Mouse (Mus musculus) layer of hippocampus, adult 9-10 months (tissue): ENCODE data around the gene Prkcd.

Source experiments
- DNase-seq: peaks from one replicate; pipeline ENCODE4 v3.0.0; 2022; ENCODE audit warnings: low spot score

Gene Prkcd

DNA sequence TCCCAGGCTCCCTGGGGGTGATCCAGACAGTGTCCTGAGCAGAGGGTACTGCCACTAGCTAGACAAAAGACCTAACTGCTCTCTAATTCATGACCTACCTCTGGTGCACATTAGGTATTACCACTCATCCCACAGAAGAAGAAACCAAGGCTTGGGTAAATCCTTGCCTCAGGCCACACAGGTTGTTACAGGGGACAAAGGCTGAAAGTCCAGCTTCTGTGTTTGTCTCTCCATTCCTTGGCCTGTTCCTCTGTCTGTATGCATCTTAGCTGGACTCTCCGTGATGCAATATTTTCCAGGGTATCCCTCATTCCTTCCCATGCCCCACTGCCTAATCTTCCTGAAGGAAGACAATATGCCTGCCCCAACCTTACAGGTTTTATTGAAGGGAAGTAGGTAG lies 8.4 kb upstream of the Prkcd start:
- no peak for DNase-seq

DNA sequence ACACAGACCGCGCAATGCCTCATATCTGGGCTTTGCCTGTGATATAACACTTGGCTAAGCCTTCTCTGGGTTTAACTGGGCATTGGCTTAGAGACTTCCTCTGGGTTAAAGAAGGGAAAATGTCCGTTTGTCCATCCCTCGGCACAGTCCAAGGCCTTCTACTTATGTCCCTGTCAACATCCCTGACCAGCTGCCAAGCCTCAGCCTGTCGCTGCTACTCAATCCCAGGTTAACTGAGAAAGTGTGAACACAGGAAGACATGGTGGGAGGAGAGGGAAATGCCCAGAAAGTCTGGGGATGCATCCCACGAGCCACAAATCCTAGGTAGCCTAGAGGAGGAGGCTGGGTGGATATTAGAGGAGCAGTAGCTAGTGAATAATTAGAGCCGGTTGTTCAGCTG lies 7.7 kb upstream of the Prkcd start:
- no peak for DNase-seq

DNA sequence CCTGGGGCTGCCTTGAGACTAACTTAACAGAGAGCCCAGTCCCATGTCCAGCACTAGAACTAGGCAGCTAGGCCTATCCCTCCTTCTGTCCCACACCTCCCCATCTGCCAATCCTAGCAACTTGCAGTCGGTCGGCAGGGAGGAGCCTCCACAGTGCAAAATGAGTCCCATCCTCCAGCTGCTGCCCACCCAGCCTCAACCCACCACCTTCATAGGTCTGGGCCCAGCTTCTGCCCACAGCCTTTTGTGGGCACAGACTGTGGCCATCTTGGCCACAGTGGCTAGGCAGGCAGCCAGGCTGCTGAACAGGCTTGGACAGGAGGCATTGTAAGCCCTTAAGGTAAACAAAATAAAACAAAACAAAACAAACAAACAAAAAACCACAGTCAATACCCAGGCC lies 5.8 kb upstream of the Prkcd start:
- no peak for DNase-seq

DNA sequence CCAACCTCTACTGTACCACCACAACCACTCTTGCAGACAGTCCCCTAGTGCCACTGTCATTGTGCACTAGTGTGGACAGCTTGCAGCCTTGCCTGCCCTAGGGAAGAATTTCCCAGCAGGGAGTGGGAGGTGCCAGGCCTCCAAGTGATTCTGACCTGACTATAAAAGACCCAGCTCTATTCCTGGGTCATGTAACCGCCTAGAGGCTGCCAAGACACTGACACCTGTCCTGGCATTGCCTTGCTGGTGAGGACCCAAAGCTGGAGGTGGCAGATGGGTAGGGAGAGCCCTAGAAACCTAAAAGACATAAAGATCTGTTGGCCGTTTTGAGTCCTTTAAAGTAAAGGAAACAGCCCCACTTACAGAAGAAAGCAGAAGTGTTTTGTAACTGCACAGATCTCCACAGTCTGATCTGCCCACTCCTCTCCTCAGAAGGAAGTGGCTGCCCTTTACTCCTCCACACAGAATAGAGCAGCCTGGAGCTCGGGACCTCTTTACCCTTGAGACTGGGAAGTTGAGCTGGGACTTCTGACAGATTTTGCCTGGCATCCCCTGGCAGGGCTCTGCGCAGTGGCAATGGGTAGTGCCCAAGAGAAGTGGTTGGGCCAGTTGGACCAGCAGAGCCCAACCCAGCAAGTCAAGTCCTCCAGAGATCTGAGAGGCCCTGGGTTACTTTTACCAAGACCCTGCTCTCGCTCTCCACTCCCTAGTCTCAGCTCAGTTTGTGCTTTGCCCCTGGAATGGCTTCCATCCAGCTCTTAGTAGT lies 5.0 kb upstream of the Prkcd start:
- DNase-seq, result no peak

DNA sequence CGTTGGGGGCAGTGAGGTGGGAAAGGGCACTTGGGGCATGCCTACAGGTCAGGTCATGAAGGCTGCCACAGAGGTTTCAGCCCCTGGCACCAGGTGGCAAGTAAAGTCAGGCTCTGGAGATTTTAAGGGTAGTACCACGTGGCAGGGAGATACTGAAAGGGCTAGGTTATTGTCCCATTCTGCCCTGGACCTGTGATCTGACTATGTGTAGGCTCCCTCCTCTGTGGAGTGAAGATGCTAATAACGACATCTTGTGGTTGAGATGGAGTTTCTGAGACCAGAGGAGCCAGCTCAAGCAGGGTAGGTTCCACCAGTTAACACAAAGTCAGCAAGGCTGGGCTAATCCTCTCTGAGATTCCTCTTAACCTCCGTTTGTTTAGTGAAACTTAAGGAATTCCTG lies 3.8 kb upstream of the Prkcd start:
- DNase-seq, result no peak

DNA sequence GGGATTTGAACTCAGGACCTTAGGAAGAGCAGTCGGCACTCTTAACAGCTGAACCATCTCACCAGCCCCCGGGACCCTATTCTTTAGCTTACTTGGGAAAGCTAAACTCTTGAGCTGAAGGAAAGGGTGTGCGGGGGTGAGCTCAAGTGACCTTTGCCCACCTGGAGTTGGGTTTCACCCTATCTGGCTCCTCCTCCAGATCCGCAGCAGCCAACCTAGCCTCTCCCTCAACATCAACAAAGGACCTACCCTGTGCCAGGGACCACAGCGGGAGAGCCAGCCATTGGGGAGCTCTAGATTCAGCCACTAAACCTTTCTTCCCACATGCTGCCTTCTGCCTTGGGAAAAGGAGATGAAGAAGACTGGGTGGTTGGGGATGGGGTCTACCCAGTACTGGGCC lies 2.2 kb upstream of the Prkcd start:
- DNase-seq, result no peak

DNA sequence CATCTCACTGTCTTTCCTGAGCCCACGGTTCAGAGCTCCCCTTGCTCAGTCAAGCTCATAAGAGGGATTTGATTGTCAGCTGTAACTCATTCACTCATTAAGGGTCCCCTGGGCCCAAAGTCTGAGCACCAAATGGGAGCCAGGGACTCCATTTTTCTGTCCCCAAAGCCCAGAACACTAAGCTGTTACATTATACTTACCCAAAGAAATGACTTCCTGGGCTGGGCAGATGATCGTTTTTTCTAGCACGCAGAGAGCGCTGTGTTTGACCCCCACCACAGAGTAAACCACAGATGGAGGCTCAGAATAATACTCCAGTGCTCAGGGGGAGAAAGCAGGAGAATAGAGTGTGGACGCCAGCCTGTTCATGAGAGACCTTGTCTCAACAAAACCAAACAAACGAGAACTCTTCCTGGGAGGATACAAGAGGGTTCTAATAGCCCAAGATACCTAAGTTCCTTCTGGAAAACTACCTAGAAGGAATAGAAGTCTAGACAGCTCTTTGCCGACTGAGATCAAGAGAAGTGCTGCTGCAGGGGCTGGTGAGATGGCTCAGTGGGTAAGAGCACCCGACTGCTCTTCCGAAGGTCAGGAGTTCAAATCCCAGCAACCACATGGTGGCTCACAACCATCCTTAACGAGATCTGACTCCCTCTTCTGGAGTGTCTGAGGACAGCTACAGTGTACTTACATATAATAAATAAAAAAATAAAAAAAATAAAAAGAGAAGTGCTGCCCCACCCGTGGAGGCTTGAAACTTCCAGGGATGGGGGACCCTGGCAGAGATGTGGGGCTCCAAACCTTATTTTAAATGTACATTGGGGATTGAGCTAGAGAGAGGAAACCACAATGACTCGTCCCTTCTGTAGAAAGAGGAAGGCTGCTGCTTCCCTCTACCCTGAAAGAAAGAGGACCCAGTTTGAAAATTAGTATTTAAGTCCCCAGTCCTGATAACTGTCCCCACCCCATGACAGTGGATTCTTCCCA lies 1.0 kb upstream of the Prkcd start:
- DNase-seq, result no peak

DNA sequence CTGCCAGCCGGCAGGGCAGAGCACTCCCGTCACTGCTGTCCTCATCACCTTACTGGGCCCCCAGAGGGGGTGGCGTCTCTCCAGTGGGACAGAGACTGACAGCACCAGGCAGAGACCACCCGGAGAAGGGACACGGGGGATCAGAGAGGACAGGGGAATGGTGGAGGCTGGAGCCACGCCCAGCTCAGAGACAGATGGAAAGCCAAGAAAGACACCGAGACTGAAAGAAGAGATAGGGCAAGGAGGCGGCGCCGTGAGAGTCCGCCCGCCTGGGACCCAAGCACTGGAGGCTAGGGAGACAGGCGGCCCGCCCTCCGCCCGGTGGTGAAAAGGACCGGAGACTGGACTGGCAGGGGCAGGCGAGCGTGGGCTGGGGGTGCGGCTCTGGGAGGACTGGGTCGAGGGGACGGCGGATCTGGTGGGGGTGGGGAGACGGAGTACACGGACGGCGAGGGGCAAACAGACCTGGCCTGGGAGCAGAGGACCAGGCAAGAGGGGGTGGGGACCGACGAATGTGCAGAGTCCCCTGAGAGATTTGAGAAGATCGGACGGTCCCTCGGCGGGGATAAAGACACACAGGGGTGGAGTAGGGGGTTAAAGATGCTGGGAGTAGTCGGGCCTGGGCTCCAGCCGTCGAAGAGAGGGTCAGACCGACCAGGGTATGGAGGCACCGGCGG lies 741 bp downstream of the Prkcd start:
- no peak for DNase-seq

DNA sequence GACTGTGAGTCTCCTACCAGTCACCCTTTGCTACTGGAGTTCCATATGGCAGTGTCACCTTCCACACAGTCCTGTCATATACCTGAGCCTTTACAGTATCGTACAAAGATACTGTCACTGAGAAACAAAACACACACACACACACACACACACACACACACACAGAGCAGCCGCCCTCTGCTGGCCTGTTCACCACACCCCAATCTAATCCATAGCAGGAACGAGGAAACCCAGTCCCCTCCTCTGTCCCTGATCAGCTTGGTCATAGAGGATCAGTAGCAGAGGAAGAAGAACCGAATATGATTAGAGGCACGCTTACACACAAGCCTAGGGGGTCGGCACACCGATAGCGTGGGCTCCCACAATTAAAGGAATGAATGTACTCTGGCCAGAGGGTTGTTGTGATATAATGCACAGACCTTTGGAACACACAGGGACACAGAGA lies 1.7 kb downstream of the Prkcd start:
- DNase-seq, result no peak

DNA sequence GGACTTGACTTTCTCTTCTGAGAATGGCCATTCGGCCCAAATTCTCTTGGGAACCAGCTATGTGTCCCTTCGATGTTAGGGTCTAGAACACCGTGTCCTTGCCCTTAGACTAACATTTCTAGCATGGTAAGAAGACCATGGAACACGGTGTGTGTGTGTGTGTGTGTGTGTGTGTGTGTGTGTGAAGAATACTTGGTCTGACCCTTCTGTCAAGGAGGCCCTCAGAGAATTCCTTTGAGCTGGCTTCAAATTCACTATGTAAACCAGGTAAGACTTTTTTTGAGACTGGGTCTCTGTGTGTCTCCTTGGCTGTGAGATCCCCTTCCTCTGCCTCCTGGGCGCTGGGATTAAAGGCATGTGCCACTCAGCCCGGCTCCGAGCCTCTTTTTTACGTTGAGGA lies 3.5 kb downstream of the Prkcd start:
- DNase-seq, result no peak

DNA sequence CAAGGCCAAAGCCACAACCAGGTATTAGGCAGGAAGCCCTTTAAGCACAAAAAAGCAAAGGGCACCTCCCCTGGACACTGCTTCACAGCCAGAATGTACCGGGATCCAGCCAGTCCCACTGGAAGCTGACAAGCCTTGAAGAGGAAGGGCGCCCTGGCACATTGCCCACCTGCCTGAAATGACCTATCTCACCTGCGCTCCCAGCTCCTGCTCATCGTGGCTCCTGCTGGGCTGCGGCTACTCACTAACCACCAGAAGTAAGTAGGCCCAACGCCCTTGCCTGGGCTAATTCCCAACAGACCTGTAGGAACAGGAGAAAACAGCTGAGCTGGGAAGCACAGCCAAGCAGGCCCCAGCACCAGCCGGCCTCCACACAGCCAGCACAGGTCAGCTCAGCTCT lies 3.9 kb downstream of the Prkcd start:
- no peak for DNase-seq

DNA sequence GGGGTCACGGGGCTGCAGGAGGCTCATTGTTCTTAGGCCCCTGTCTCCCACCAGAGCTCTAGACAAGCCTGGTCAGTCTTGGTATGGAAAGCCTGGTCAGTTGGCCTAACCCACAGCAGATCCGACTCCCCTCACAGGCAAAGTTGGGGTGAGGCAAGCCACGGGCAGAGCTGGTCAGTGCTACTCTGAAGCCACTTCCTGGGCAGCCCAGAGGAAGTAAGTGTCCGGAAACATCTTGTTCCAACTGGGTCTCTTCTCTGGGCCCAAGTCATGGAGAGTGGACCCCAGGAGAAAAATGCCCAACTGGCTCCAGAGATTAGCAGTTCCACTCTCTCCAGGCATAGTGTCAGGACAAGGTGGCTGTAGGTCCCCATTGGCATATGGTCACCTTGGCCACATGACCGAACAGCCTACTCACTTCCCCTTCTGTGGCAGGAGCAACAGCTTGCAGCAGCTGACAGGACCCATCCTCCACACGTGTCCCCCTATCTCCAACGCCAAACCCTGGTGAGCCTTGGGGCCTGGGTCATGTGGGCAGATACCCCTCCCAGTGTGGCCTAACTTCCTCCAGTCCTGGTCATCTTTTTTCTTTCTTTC lies 5.9 kb downstream of the Prkcd start:
- DNase-seq, result no peak

DNA sequence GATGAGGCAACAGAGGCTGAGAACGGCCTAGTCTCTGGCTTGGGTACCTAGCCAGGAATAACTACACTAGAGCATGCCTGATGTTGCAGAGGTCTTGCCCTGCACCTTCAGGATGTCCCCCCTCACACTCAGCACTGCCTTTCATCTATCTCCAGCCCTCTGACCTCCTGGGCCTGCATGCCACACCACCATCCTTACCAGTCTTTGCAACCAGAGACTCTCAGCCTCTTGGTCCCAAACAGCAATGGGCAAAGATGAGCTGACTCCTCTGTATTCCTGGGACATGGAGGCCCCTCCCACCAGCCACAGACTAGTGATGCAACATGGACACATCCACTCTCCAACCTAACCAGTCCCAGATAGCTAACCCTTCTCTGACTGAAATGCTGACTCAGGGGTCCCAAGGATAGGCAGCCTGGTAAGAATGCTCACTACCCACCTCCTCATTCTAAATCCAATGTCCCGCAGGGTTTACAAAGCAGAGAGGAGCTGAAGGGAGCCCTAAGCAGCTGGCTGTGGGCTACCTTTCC lies 7.2 kb downstream of the Prkcd start:
- DNase-seq, result no peak

DNA sequence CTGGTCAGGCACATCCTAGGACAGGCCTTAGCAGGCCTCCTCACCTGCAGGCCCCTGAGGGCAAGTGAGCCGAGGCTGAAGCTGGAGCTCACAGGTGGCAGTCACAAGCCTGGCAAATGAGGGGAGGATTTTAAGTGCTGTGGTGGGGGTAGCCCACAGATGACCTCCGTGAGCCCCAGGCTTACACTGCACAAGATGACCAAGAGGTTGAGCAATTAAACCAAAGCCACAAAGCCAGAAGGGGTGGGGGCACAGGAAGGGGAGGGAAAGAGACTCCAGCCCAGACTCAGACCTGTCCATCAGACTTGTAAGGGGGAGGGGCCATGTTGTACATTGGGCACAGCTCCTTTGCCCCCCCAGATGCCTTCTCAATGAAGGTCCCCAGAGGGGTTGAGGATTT lies 9.3 kb downstream of the Prkcd start:
- DNase-seq, result no peak

DNA sequence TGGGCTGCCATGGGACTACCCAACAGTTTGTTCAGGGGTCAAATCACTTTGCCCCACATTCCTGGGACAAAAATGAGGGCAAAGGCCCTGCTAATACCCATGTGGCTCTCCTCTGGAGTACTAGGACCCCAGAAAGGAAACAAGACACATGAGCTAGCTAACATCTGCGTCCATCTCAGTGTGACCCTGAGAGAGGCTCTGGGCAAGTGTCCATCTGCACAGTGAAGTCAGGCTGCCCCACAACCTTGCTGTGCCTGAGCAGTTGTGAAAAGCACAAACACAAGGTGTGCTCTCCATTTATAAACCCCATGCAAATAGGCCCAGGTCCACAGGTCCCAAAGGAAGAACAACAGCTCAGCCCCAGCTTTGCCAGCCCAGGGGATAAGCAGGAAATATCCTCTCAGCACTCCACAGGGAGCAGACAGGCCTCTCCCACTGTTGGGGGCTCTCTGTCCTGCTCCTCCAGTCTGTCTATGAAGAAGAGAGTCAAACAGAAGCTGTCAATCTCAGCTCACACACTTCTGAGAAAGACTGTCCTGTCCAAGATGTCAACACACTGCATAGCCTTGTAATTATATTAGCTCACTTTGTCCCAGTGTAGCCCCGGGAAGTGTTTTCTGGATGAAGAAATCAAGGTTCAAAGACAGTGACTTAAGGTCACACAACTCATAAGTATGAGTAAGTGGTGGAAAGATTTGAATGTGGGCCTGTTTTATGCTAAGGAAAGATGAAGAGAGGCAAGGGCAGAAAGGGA lies 12.9 kb downstream of the Prkcd start:
- no peak for DNase-seq

DNA sequence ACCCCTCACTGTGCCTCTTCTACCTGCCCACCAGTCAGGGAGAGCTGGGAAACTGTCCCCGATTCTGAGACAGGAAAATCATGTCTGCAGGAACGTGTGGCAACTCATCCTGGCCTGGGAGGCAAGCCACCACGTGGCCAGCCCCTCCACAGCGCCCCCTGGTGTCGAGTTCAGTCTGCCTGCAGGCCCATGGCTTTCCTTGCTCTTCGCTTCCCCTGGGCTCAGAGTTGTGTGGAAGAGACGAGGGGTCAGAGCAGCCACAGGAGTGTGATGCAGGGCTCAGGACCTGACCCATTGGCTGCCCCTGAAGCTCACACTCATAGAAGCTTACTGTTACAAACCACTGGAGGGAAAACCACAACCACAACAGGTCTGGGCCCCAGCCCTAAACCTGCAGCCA lies 13.5 kb downstream of the Prkcd start:
- DNase-seq, result no peak

DNA sequence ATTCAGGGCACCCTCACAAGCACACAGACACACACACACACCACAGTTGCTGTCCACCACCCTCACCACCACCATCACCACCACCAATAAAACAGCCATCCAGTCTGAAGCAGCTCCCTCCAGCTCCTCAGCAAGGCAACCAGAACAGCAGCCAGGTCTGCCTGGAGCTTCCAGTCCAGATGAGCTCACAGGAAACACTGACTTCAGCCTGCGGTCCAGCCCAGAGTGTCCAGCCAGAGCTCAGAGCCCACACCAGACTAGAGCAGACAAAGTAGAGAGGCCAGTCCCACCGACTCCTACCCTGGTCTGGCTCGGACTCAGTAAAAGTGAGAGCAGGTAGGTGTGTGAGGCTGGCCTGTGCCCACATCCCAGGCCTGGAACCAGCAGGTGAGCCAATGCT lies 15.1 kb downstream of the Prkcd start:
- no peak for DNase-seq

DNA sequence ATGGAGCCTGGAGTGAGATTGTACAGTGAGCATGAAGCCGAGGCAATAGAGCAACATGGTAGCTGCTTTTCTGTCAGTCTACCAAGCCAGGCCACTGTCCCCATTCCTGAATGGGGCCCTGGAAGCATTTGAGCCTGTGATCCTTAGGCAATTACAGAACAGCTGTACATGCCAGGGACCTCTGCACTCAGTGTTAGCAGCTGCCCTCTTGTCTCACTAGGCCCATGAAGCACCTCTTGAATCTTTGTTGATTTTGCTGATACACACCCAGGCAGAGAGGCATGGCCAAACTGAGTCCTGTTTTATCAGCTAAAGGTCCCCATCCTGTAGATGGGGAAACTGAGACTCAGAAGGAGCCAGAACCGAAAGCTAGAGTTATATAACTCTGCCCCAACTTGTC lies 15.7 kb downstream of the Prkcd start:
- DNase-seq, result no peak

DNA sequence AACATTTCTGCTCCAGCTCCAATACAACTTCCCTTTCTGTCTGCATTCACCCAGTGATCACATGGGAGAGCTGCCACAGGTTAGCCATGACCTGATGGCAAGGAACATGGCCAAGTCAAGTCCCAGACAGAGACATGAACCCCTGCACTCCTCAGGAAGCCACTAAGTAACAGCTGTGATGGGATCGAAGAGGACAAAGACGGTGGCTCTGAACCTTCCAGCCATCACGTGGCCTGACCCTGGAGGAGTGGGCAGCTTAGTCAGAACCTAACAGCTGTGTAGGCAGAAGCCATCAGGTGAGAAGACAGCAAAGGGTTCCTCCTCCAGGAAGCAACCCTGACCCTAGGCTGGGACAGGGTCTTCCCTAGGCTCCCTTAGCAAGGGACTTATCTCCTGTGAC lies 16.5 kb downstream of the Prkcd start:
- no peak for DNase-seq

DNA sequence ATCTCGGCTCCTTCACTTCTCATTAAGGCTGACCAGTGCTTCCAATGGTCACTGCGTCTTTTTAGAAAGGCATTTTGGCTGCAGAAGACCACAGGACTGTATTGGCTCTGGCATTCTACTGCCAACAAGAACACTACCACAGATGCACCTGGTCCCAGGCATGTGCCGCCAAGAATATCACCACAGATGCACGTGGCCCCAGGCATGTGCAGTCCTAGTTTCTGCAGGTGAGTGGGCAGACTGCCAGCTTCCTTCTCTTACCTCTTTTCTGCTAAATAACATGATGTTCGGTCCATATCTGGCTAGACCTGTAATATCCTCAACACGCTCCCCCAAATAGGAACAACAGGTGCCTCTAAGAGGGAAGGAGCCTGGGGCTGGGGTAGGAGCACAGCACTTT lies 17.8 kb downstream of the Prkcd start:
- DNase-seq, result no peak

DNA sequence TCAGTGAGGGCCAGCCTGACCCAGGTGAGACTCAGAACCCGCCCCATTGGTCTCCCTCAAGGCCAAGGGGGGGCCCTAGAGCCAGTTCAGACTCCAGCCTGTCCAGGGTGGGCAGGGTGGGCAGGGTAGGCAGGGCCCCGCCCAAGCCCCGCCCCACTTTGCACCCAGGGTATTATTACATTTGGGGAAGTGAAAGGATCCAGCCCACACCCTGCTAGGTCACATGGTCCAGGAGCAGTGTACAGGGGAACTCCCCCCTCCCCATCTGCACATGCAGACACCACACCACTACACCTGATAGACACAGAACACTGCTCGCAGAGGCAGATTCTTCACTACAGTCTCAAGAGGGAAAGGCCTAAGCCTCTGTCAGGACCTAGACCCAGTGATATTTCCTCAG lies 18.3 kb downstream of the Prkcd start:
- DNase-seq, result no peak
